Mouse (Mus musculus) midbrain, embryonic 10.5 days (tissue): ENCODE results near the gene 1110051M20Rik. TPM values are rescaled to one million over a fixed set of nuclear protein-coding genes. Genes with fewer than 3 reads are reported as not detected.
A peak's percentile ranks its signal among the peaks of the same experiment; 100 is the strongest.

ENCODE experiments used
- DNase-seq: peaks from one replicate; pipeline ENCODE4 v3.0.0-alpha.2; 2017; ENCODE audit warnings: low spot score
- H3K27ac ChIP-seq: fragments of 300-500 bp; sonication (generic); replicated peaks from 2 replicates; pipeline ENCODE4 v1.5.1; 2016; ENCODE audit warnings: mild to moderate bottlenecking
- H3K27me3 ChIP-seq: fragments of 300-500 bp; sonication (generic); 2 replicates; pipeline ENCODE4 v1.6.1; 2016; ENCODE audit warnings: low read depth, mild to moderate bottlenecking; ENCODE audit not compliant: poor library complexity, severe bottlenecking
- H3K36me3 ChIP-seq: fragments of 300-500 bp; sonication (generic); 2 replicates; pipeline ENCODE4 v1.6.1; 2016; ENCODE audit warnings: mild to moderate bottlenecking, moderate library complexity
- H3K4me1 ChIP-seq: fragments of 300-500 bp; sonication (generic); 2 replicates; pipeline ENCODE4 v1.6.1; 2016
- H3K4me3 ChIP-seq: fragments of 300-500 bp; sonication (generic); 2 replicates; pipeline ENCODE4 v1.5.1; 2016; ENCODE audit warnings: mild to moderate bottlenecking, moderate library complexity
- H3K9me3 ChIP-seq: fragments of 300-500 bp; sonication (generic); replicated peaks from 2 replicates; pipeline ENCODE4 v1.6.1; 2016; ENCODE audit warnings: mild to moderate bottlenecking
- WGBS: fragments of 180-500 bp; shearing (Covaris S2); methylation state at CpG from one replicate; pipeline ENCODE4 v1.1.7; 2016; 5-methylcytosine and 5-hydroxymethylcytosine counted together
- polyA plus RNA-seq: library from polyadenylated mRNA; unstranded; fragments of >200 nt; fragmentation: Nextera tagmentation; extraction: Ambion mirVana; gene quantifications from 2 replicates; pipeline ENCODE4 v1.2.1, GENCODE M21; 2016

Gene 1110051M20Rik
- polyA plus RNA-seq, 1 experiment from 2014 or later = 87.1 TPM

DNA sequence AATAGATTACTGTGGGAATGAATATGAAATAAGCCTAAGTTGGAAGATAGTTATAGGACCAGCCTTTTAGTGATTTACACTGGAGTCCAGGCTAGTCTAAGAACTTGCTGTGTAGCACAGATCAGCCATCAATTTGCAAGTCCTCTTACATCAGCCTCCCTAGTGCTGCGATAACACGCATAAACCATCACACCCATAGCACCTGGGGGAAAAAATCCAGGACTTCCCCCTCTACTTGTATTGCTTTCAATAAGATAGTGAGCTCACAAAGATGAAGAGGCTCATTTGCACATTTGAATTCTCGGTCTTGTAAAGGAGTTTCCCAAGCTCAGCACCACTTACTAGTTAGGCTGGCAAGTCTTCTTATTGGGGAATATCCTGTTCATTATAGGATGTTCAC is 9.9 kb upstream of the 1110051M20Rik start:
- H3K27me3 ChIP-seq = no peaks in the 10 kb centered on the region
- H3K4me3 ChIP-seq = no peak overlapping the region
- 91% methylated on average over 3 of the region's 3 CpGs for WGBS
- no peaks in the 10 kb centered on the region for H3K36me3 ChIP-seq
- H3K4me1 ChIP-seq = peaks cover 42% of the 10 kb centered on the region
- no peaks in the 10 kb centered on the region for H3K9me3 ChIP-seq
- DNase-seq = no peak
- no peak overlapping the region for H3K27ac ChIP-seq

DNA sequence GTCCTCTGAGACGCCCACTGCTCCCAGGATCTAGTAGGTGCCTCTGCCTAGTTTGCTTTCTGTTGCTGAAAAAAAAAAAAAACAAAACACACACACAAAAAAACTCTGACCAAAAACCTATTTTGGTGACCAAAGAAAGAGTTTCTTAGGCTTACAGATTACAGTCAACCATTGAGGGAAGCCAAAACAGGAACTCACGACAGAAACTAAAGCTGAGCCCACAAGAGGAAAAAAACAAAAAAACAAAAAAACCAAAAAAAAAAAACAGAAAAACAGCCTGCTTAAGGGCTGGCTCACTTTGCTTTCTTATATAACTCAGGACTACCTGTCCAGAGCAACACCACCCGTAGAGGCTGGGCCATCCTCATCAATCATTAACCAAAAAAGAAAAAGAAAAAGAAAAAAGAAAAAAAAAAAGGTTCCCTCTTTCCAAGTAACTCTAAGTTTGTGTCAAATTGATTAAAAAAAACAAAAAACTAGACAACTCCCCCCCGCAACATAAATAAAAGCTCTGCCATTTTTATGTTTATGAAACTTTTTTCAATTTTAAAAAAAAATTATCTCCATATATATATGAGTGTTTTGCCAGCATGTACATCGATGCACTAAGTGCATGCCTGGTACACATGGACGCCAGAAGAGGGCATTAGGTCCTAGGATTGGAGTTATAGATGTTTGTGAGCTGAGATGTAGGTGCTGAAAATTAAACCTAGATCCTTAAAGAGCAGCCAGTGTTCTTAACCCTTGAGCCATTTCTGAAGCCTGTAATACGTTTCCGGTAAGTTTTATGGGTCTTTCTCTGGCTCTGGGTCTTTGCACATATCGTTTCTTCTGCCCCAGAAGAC is 8.9 kb upstream of the 1110051M20Rik start:
- no peak for DNase-seq
- no peaks in the 10 kb centered on the region for H3K27me3 ChIP-seq
- 85% methylated on average over 9 of the region's 9 CpGs for WGBS
- H3K4me3 ChIP-seq = no peak overlapping the region
- no peak overlapping the region for H3K27ac ChIP-seq
- no peaks in the 10 kb centered on the region for H3K9me3 ChIP-seq
- no peaks in the 10 kb centered on the region for H3K36me3 ChIP-seq
- H3K4me1 ChIP-seq = peaks cover 32% of the 10 kb centered on the region

- peaks cover 25% of the 10 kb centered on the region for H3K4me1 ChIP-seq
- no peak for DNase-seq
- H3K9me3 ChIP-seq = no peaks in the 10 kb centered on the region
- 69% methylated on average over 8 of the region's 8 CpGs for WGBS
- H3K27ac ChIP-seq = no peak overlapping the region
- no peaks in the 10 kb centered on the region for H3K27me3 ChIP-seq
- H3K36me3 ChIP-seq = no peaks in the 10 kb centered on the region
- no peak overlapping the region for H3K4me3 ChIP-seq
Observed at GRCm38 (mm10) chr2:91452658-91453057, 8.2 kb upstream of the 1110051M20Rik start.

- Histone ChIP-seq H3K9me3 (peaks cover 4% of the 10 kb centered on the region; the same call in 1 of the 2 replicates), H3K27ac (no peak overlapping the region), H3K4me1 (peaks cover 2% of the 10 kb centered on the region), H3K36me3 (no peaks in the 10 kb centered on the region), H3K27me3 (no peaks in the 10 kb centered on the region), H3K4me3 (no peak overlapping the region)
- WGBS = 80% methylated on average over 9 of the region's 9 CpGs
- no peak for DNase-seq
Observed at GRCm38 (mm10) chr2:91450316-91450715, 5.8 kb upstream of the 1110051M20Rik start.

GRCm38 (mm10) chr2:91449662-91450061 is 5.2 kb upstream of the 1110051M20Rik start:
- H3K27me3 ChIP-seq = no peaks in the 10 kb centered on the region
- peaks cover 4% of the 10 kb centered on the region; the same call in 1 of the 2 replicates for H3K9me3 ChIP-seq
- no peak for DNase-seq
- H3K4me1 ChIP-seq = no peaks in the 10 kb centered on the region
- no peaks in the 10 kb centered on the region for H3K36me3 ChIP-seq
- no peak overlapping the region for H3K4me3 ChIP-seq
- WGBS = 78% methylated on average over 1 of the region's 1 CpGs
- no peak overlapping the region for H3K27ac ChIP-seq

- peaks cover 2% of the 10 kb centered on the region; the same call in 1 of the 2 replicates for H3K9me3 ChIP-seq
- peaks cover 4% of the 10 kb centered on the region; the same call in 1 of the 2 replicates for H3K36me3 ChIP-seq
- H3K27ac ChIP-seq = no peak overlapping the region
- H3K4me1 ChIP-seq = peaks cover 13% of the 10 kb centered on the region
- 81% methylated on average over 1 of the region's 1 CpGs for WGBS
- no peak for DNase-seq
- no peaks in the 10 kb centered on the region for H3K27me3 ChIP-seq
- H3K4me3 ChIP-seq = no peak overlapping the region
Observed at GRCm38 (mm10) chr2:91442241-91442640, 2.3 kb downstream of the 1110051M20Rik start.

DNA sequence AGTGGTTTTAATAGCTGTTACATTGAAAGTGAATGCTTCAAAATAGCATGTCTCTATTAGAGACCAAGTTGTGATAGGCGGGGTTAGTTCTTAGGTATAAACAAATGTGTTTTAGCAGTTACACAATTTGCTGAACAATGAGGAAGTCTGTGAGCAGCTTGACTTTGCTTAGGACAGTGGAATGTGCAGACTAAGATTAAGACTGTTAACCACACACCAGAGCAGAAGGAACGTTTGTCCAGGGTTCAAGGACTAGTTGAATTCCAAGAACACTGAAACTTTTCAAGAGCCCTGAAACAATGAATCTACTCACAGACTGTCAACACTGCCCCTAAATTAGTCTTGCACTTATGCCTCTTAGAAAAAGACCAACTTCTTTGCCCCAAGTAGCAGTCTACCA is 2.8 kb downstream of the 1110051M20Rik start:
- Histone ChIP-seq H3K27ac (no peak overlapping the region), H3K36me3 (peaks cover 4% of the 10 kb centered on the region; the same call in 1 of the 2 replicates), H3K4me1 (peaks cover 18% of the 10 kb centered on the region), H3K9me3 (no peaks in the 10 kb centered on the region), H3K27me3 (no peaks in the 10 kb centered on the region), H3K4me3 (no peak overlapping the region)
- DNase-seq = no peak
- WGBS = 75% methylated on average over 2 of the region's 2 CpGs

DNA sequence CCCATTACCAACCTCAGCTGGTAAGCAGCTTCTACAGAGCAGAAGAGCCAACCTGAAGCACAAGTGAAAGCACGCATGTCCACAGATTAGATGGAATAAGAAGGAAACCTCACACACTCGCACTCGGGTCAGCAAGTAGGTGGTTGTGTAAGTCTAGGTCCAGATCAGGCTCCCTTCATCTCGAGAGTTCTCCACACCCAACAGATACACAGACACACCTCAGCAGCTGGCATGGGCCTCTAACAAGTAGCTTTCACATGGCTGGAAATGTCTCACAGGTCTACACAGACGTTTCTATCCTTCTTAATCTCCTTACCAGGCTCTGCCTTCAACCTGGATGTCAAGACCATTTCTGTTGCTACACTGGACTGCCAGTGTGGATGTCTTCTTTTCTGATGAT is 3.8 kb downstream of the 1110051M20Rik start:
- H3K27me3 ChIP-seq = no peaks in the 10 kb centered on the region
- H3K4me1 ChIP-seq = peaks cover 18% of the 10 kb centered on the region
- DNase-seq = no peak
- no peak overlapping the region for H3K4me3 ChIP-seq
- 94% methylated on average over 5 of the region's 5 CpGs for WGBS
- H3K9me3 ChIP-seq = no peaks in the 10 kb centered on the region
- no peak overlapping the region for H3K27ac ChIP-seq
- peaks cover 4% of the 10 kb centered on the region; the same call in 1 of the 2 replicates for H3K36me3 ChIP-seq

DNA sequence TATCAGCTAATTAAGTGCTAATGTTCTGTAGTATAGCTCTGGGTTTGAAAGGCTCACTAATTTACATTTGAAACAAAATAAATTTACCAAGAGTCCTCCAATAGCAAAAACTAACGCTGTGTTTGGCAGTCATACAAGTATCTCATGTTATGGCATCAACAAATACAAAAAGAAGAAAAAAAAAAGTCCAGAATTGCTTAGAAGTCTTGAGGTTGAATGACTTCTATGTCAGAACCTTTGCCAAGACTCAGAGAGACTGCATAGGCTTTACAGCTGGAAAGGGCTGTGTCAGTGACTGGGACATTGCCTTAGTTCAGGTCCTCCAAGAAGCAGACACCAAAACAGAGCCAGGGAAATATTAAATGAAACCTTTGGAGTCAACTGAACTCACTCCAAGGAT is 4.6 kb downstream of the 1110051M20Rik start:
- DNase-seq = no peak
- H3K36me3 ChIP-seq = peaks cover 4% of the 10 kb centered on the region; the same call in 1 of the 2 replicates
- WGBS = 87% methylated on average over 1 of the region's 1 CpGs
- no peak overlapping the region for H3K4me3 ChIP-seq
- no peaks in the 10 kb centered on the region for H3K27me3 ChIP-seq
- no peaks in the 10 kb centered on the region for H3K9me3 ChIP-seq
- H3K4me1 ChIP-seq = peaks cover 18% of the 10 kb centered on the region
- no peak overlapping the region for H3K27ac ChIP-seq

- no peak for DNase-seq
Observed at GRCm38 (mm10) chr2:91439271-91439670, 5.2 kb downstream of the 1110051M20Rik start.

DNA sequence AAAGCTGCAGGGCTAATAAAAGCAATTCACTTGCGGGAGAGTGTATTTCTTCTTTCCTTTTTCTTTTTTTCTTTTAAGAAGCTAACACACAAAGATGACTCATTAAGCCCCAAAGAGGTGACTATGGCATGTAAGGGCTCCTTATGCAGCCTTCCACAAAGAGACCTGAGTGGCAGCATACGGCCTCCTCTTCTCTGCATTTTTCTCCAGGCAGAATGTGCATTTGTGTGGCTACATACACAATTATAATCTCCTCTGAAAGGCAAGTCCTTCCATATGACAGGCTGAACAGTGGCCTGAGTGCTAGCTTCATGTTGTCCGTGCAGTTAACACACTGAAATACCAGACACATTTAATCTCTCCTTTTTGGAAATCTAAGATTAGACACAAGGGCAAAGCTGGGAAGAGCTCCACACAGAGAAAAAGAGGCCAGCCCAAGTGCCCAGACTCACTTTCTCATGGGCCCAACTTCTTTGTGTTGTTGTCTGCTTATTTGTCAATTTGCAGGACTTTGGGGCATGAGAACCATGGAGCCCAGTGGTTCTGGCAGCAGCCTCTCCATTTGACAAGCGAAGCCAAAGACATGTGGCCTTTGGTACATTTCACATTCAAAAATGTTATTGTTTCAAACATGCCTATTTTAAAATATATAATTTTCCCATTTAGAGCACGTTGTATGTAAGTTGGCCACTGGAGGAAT is 7.2 kb downstream of the 1110051M20Rik start:
- H3K27ac ChIP-seq = no peak overlapping the region; the same call in 1 of the 2 replicates
- H3K36me3 ChIP-seq = peaks cover 4% of the 10 kb centered on the region; the same call in 1 of the 2 replicates
- DNase-seq = no peak
- no peaks in the 10 kb centered on the region for H3K27me3 ChIP-seq
- H3K4me3 ChIP-seq = no peak overlapping the region
- peaks cover 10% of the 10 kb centered on the region for H3K4me1 ChIP-seq
- WGBS = 82% methylated on average over 5 of the region's 5 CpGs
- H3K9me3 ChIP-seq = no peaks in the 10 kb centered on the region

More at GRCm38 (mm10) chr2:91439271-91439670, 5.2 kb downstream of the 1110051M20Rik start:
- Histone ChIP-seq H3K27ac (no peak overlapping the region), H3K4me3 (no peak overlapping the region), H3K9me3 (no peaks in the 10 kb centered on the region), H3K36me3 (peaks cover 4% of the 10 kb centered on the region; the same call in 1 of the 2 replicates), H3K27me3 (no peaks in the 10 kb centered on the region), H3K4me1 (peaks cover 18% of the 10 kb centered on the region)
- 88% methylated on average over 10 of the region's 10 CpGs for WGBS

DNA sequence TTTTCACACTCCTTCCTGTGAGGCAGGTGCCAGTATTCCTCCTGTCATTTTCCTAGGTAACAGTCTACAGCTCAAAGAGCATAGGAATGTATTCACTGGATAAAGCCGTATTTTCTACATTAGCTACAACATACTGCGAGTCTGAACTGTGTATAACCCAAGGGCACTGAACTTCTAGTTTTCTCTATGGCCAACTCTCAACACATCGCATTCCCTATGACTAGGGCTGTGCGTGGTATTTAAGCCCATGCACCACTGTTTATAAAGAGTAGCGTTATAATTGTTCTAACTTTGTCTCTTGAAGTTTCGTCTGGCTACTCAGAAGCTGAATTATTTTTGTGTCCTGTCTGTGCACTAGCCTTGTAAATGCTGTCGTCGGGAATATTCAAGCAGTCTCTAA is 7.8 kb downstream of the 1110051M20Rik start:
- Histone ChIP-seq H3K27me3 (no peaks in the 10 kb centered on the region), H3K4me3 (no peak overlapping the region), H3K36me3 (peaks cover 4% of the 10 kb centered on the region; the same call in 1 of the 2 replicates), H3K4me1 (peaks cover 10% of the 10 kb centered on the region), H3K27ac (no peak overlapping the region), H3K9me3 (no peaks in the 10 kb centered on the region)
- WGBS = 89% methylated on average over 8 of the region's 8 CpGs
- DNase-seq = no peak

- WGBS = 40% methylated on average over 6 of the region's 6 CpGs
- peak overlapping the region; percentile 67 for H3K27ac ChIP-seq
- peaks cover 39% of the 10 kb centered on the region for H3K4me1 ChIP-seq
- no peaks in the 10 kb centered on the region for H3K9me3 ChIP-seq
- H3K27me3 ChIP-seq = no peaks in the 10 kb centered on the region
- no peaks in the 10 kb centered on the region for H3K36me3 ChIP-seq
- peak; percentile 44 for DNase-seq
- H3K4me3 ChIP-seq = peak overlapping the region; percentile 16; the same call in 1 of the 2 replicates
Observed at GRCm38 (mm10) chr2:91430600-91430919, 13.9 kb downstream of the 1110051M20Rik start.
